Mouse (Mus musculus) kidney, postnatal 14 days (tissue): ENCODE measurements around the gene Gm37240.

Experiments
- DNase-seq: peaks from one replicate; pipeline ENCODE4 v3.0.0; 2022; ENCODE audit warnings: mixed read lengths

The Gm37240 gene

DNA sequence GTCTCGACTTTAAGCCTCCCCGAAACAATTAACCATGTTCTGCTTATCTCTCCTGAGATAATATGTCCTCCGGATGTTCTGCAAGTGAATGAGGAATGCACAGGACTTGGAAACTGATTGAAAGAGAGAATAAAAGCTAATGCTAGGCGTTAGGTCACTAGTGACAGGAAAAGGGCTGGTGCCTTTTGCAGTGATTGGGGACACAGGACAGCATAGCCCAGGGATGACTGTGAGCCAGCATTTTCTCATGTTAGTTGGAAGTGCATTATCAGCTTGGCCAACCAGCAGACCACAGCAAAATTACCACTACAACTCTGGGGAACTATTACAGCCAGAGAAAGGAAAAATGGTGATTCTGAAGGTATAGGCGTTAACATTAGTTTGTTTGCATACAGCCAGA, 1163.3 kb downstream of the Gm37240 start:
- no peak for DNase-seq

- DNase-seq = no peak
Measured at GRCm38 (mm10) chr3:84722680-84723079, 1164.6 kb downstream of the Gm37240 start.

DNA sequence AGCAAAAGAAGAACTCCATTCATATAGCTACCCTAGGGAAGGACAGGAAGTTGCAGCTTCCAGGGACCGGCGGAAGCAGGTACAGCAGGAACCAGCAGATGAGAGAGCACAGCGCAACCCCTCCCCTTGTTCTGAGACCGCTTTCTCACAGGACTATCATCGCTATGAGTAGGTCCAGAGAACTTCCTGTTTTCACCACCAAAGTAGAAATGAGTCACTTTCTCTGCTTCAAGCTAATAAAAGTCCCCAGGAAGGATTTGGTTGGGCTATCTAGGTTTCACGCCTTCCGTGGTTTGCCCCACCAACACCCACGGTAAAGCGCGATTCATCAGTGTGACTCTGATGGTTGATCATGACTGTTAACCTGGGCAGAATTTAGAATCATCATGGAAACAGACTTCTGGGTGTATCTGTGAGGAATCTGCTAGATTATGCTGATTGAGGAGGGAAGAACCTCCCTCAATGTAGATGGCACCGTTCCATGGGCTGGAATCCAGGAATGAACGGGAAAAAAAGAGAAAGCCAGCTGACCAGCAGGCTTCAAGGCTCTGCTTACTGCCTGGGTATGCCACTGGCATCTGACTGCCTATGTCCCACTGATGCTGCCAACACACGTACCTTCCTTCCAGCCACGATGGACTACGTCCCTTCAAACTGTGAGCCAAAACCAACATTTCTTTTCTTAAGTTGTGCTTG, 1172.1 kb downstream of the Gm37240 start:
- DNase-seq = no peak

DNA sequence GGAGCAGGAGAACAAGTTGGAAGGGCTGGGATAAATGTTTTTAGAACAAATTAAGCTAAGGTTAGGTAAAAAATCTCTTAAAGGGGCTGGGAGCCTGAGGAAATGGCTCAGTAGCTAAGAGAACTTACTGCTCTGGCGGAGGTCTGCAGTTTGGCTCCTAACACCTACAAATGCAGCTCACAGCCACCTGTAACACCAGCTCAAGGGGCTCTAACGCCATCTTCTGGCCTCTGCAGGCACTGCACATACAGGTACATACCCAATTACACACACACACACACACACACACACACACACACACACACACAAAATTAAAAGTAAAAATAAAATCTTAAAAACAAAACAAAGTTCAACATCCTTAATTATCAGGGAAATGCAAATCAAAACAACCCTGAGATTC, 1174.4 kb downstream of the Gm37240 start:
- DNase-seq = no peak

DNA sequence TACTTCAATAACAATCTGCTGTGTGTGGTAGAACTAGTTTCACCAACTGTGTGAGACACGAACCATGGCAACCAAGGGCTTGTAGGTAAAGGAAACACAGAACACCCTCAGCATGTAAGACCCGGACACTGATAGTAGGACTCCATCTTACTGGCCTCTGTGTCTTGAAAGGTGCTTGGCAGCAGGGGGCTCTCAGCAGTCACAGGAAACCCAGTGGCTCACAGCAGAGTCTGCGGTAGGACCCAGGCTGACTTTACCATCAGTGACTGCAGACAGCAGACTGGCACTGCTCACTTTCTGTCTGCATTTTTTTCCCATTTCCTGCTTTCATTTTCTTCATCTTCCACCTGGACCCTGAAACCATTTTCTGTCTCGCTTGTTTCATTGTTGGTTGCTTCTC, 1176.6 kb downstream of the Gm37240 start:
- DNase-seq = no peak

DNA sequence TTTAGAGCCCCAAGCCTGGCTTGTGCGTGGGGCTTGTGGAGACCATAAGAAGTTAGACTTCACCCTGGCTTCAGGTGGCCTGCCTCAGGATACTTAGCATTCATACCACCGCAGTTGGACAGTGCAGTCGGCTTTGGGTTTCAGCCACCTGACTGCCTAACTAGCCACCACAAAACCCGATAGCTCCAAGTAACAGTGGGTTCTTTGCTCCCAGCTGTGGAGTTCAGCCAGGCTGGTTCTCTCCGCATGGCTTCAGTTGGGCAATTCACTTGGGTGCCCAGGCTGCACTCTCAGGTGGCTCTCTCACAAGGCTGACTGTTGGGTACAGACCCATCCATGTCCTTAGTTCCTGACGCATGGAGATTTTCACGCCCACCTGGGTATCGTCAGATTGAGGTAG, 1177.4 kb downstream of the Gm37240 start:
- DNase-seq = no peak

DNA sequence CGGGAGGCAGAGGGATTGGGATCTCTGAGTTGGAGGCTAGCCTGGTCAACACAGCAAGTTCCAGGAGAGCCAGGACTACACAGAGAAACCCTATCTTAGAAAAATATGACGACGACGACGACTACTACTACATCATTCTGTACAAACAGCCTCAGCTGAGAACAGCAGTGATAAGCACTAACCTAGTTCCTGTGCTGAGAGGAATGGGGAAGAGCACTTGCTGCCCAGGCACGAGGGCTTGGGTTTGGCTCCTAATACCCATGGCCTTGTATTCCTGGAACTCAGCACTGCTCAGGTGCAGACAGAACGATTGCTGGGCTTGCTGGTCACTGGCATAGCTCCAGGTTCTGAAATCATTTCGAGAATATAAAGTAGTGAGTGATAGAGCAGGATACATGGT, 1178.2 kb downstream of the Gm37240 start:
- no peak for DNase-seq

DNA sequence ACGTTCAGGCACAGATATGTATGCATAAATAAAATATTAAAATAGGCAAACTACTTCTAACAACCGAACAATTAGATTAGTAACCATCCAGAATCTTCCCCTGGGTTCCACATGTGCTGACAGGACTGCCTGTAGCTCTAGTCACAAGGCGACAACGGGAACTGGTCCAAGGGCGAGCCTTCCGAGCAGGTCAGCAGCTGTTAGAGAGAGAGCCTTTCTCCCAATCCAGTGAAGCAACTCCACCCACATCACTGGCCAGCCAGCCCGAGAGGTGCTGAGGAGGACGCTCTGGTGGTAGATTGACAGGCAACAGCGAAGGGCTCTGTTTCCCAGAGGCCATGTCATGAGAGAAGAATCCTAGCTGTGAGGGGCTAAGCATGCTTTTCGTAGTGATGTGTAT, 1178.8 kb downstream of the Gm37240 start:
- DNase-seq = no peak

GRCm38 (mm10) chr3:84705224-84705623, 1182.1 kb downstream of the Gm37240 start:
- no peak for DNase-seq

DNA sequence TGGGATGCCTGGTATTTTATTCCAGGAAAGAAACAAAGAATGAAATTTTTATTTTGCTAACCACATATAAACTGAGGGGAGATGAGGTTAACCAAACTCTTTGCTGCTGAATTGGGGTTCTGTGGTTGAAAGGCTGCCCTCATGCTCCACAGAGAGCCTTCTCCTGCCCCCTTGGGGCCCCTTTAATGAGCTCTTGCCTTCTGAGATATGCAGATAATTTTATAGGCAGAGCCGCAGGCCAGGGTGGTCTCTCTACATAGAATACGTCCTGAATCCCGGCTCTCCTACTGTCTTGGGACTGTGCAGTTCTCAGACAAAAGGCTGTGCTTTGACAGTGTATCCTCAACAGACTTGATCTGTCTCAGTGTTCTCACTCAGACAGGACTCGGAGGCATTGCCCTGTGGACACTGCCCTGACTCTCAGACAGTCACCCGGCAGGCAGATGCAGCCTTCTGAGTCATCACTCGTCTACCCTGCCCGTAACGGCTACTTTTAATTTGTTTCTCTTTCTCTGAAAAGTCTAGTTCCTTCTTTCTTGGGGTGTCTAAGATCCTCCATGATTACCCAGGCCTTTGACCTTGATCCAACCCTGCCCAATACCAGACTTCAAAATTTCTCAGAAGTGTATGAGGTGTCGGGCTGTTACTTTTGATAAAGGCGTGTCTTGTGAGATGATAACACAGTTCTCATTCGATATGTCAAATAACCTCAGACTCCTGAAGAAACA, 1184.1 kb downstream of the Gm37240 start:
- DNase-seq = no peak

DNA sequence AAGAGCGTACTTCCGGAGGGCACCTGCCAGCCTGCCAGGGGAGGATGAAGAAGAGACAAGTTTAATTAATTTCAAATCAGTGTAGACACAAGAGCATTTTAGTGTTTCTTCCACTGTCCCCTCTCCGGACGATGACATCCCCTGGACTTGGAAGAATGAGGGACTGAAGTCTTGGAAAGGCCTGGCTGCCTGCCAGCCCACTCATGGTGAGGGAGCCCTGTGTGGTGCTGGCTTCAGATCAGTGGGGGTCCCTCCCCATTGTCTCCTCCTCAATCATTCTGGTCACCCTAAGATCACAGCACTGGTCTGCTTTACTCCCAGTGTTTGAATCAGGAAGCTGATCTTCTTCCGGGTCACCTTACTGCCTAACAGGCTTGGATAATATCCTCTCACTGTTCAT, 1185.4 kb downstream of the Gm37240 start:
- no peak for DNase-seq

DNA sequence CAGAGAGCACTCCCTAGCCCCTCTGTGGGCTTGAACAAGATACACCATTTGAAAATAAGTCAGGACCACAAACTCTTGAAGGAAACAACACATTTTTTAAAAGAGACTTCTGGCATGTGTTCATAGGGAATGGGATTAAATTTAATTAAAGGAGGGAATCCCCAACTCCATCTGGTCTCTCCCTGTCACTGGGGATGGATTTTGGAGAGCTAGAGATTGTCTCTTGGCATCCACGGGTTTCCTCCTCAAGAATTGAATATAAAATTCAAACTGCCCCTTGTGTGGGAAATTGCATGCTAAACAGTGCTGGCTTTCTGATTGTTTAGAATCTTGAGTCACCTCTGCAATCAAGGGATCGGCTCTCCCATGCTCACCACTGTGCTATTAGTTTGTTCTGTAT, 1185.8 kb downstream of the Gm37240 start:
- no peak for DNase-seq

GRCm38 (mm10) chr3:84696428-84696917, 1190.8 kb downstream of the Gm37240 start:
- peak; percentile 25 for DNase-seq

GRCm38 (mm10) chr3:84695867-84696361, 1191.4 kb downstream of the Gm37240 start:
- DNase-seq = peak; percentile 47

- DNase-seq = no peak
Measured at GRCm38 (mm10) chr3:84695418-84695817, 1191.9 kb downstream of the Gm37240 start.

- no peak for DNase-seq
Measured at GRCm38 (mm10) chr3:84693886-84694285, 1193.4 kb downstream of the Gm37240 start.

- peak; percentile 40 for DNase-seq
Measured at GRCm38 (mm10) chr3:84692647-84693199, 1194.6 kb downstream of the Gm37240 start.

DNA sequence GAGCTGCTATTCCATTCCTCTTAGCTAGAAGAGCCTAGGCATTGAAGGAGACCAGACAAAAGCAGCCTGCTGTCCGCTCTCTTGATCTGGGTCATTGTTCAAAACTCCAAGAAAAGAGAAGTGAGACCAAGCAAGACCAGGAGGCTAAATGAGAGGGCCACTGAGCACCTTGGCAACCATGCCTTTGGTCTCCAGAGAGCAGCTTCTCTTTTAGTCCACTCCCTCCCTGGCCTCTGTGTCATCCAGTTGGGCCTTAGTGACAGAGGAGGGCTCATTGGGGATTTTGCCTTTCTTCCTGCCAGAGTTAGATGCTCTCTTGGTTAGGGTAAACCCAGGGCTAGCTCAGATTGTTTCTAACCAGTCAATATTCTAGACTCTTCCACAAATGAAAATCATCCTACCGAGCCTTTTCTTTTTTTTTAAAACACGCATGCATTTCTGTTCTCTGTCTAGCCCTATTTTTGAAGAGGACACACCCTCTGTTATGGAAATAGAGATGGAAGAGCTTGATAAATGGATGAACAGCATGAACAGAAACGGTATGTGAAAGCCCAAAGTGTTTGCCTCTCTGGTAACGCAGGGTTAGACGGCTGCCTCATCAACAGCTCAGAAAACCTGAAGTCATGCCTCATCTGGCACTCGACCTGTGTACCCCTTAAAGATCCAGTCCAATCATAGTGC, 1197.1 kb downstream of the Gm37240 start:
- DNase-seq = no peak

GRCm38 (mm10) chr3:84689656-84690055, 1197.7 kb downstream of the Gm37240 start:
- DNase-seq = no peak

- no peak for DNase-seq
Measured at GRCm38 (mm10) chr3:84688176-84688575, 1199.1 kb downstream of the Gm37240 start.

DNA sequence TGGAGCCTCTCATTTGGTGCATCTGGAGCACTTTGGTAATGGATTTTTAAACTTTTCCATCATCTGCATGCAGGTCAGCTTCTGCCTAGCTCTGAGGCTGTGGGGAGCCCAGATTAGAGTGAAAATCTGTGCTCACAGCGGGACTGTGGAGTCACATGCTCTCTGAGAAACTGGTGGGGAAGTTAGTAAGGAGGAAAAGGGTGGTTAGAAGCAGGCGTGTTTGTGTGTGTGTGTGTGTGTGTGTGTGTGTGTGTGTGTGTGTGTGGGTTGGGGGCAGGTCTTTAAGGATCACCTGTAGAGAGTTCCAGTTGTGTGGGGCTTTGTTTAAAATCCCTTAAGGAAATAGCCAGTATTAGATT, 1199.9 kb downstream of the Gm37240 start:
- DNase-seq = no peak

DNA sequence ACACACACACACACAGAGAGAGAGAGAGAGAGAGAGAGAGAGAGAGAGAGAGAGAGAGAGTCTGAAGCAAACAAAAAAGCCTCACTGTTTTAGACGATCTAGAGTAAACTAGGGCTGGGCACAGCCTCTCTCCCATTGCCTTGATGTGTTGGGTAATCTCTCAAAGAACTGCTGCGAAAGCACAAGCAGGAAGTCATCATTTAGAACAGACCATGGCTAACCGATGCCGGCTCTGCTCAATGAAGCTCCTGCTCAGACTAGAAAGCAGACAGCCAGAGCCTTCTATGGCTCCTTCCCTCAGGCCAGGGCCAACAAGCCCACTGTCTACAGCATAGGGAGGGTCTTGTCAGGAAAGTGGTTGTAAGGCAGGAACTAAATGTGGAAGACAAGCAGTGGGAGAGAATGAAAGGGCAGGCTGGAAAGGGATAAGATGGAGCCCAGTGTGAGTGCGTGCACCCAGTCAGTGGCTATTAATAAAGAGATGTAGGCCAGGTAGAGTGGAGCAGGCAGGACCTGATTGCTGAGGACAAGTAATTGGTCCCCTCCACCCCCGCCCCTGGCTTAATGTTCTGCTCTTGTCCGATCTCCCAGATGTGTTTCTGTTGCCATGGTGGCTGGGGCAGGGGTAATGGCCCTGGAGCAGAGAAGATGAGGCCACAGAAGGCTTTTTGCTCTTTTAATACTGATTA, 1200.4 kb downstream of the Gm37240 start:
- no peak for DNase-seq

GRCm38 (mm10) chr3:84686294-84686672, 1201.0 kb downstream of the Gm37240 start:
- DNase-seq = no peak
